Mouse (Mus musculus) 416B (cell line): ENCODE measurements around the gene Pemt.

Experiments
- DNase-seq: peaks from one replicate; pipeline ENCODE4 v3.0.0; 2011; ENCODE audit warnings: low read depth

Pemt gene

GRCm38 (mm10) chr11:60056520-60056919, 10.2 kb upstream of the Pemt start:
- no peak for DNase-seq

DNA sequence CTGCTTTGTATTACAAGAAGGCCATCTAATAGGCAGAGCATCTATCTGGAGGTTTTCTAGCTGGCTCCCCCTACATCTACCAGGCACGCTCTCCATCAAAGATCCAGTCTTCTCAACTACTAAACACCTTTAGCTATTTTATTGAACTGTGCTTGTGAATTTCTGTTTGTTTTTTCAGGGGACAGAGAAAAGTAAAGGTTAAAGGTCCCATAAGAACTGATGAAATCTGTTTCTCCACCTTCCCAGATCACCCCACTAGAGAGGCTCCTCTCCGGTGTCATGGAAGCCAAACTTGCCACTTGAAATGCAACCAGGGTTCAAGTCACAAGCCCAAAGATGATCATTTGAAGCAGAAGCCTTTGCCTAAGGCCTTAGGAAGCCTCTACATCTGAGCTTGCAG, 2.6 kb upstream of the Pemt start:
- DNase-seq: no peak

GRCm38 (mm10) chr11:60045676-60046057, 622 bp downstream of the Pemt start:
- no peak for DNase-seq

- no peak for DNase-seq
These were observed 1.5 kb downstream of the Pemt start for GRCm38 (mm10) chr11:60044777-60045176.

DNA sequence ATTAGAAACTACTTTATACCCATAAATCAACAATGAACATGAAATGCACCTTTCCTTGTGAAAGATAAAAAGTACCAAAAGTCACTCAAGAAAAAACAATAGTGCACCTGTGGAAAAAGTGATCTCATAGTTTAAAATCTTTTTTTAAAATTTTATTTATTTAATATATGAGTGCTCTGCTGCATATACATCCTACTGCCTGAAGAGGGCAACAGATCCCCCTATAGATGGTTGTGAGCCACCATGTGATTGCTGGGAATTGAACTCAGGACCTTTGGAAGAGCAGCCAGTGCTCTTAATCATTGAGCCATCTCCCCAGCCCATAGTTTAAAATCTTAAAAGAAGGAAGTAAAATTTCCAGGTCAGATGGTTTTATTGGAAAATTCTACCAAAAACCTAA, 4.0 kb downstream of the Pemt start:
- DNase-seq: no peak

DNA sequence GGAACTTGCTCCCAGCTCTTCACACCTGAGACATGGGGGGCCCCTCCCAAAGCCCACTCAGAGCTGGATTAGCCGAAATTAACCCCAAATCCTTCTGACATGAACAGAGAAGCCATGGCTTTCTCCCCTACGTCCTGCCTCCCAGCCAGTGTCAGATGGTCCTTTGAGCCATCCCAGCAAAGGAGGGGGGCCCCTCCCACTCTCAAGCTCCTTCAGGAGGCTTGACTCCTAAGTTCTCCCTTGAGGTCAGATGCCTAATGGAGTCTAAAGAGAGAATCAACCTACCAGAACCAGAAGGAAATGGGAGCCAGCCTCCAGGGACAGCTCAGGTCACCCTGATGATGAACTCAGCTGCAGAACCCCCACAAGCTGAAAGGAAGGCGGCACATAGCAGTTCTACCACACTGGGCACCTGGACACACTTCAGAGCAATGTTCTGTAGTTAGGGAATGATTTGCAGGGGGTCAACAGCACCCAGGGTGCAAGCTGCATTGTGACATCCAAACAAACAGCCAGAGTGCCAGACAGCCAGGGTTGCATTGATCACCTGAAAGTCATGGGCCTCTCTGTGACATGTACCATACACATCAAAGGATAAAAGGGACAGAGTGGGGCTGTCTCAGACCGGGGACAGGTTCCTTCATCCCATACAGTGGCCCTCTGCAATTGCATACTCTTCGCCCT, 9.6 kb downstream of the Pemt start:
- no peak for DNase-seq

GRCm38 (mm10) chr11:60034911-60035400, 11.3 kb downstream of the Pemt start:
- no peak for DNase-seq

DNA sequence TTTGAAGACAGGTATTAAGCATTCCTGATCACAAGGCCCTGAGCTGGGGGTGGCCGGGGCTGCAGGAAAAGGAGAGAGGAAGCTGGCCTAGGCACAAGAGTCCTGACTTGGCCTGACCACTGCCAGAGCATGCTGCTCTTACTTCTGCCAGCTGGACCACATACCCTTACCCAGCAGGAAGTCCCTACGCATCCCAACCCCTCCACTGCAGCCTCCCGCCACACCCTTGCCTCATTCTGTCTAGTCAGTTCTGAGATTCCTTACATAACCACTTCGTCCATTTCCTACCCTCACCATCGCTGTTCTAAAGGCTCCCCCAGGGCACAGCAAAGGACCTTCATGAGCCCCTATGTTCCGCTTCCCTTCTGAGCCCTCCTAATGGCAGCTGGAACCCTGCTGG, 12.0 kb downstream of the Pemt start:
- no peak for DNase-seq

DNA sequence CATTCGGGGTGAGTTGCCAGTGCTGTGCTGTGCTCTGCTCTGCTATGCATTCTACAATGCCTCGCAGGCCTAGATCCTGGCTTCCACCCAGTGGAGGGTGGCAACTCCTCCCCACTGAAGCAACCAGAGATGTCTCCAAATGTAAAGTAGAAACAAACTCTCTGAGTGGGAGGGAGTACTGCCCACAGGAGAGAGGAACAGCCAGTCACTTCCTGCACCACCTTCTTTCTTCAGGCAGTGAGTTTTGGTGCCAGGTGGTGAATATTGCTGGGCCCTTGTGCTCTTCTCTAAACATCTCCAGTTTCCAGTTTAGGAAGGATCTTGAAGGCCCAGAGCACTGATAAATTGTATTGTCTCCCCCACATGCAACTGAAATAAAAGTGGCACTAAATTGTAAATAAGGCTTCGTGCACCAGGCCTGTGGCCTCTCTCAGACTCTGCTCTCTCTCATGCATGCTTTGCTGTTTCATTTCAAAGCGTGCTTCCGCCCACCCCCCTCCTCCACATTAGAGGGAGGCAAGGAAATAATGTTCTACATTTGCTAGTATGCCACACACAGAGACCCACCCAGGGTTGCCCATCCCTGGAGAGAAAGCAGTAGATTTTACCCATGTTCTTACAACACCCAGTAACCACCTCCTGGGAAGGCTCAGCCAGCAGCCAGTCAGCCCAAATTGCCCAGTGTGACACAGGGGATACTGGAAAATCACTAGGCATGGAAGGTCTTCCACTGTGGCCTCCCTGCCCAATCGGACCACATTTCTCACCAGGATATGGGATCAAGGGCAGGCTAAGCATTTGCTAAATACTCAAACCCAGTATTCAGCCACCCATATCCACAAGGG, 13.5 kb downstream of the Pemt start:
- DNase-seq: peak; percentile 39

- DNase-seq: no peak
These were observed 15.4 kb downstream of the Pemt start for GRCm38 (mm10) chr11:60030747-60031331.

- DNase-seq: no peak
These were observed 16.3 kb downstream of the Pemt start for GRCm38 (mm10) chr11:60029976-60030375.

- DNase-seq: no peak
These were observed 18.1 kb downstream of the Pemt start for GRCm38 (mm10) chr11:60027913-60028875.

GRCm38 (mm10) chr11:60027272-60027671, 19.0 kb downstream of the Pemt start:
- peak; percentile 78 for DNase-seq

DNA sequence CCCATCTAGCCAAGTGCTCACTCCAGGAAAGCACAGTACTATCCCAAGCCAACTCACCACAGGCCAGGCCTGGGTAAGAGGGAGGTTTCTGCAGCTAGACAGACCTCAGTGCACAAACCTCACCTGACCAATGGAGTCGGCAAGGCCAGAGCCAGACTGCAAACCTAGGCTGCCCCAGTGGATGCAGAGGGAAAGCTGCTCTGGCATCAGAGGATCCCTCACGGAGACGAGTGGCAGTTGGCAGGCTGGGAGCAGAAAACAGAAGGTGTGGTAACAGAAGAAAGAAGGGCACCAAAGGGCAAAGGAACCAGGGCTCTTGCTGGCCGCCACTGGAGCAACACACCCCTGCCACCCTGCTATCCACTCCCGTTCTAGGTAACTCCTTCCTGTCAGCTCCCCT, 20.1 kb downstream of the Pemt start:
- DNase-seq: no peak

GRCm38 (mm10) chr11:60021201-60021600, 25.1 kb downstream of the Pemt start:
- no peak for DNase-seq

GRCm38 (mm10) chr11:60016726-60017125, 29.6 kb downstream of the Pemt start:
- no peak for DNase-seq

- no peak for DNase-seq
These were observed 34.8 kb downstream of the Pemt start for GRCm38 (mm10) chr11:60011516-60011915.

DNA sequence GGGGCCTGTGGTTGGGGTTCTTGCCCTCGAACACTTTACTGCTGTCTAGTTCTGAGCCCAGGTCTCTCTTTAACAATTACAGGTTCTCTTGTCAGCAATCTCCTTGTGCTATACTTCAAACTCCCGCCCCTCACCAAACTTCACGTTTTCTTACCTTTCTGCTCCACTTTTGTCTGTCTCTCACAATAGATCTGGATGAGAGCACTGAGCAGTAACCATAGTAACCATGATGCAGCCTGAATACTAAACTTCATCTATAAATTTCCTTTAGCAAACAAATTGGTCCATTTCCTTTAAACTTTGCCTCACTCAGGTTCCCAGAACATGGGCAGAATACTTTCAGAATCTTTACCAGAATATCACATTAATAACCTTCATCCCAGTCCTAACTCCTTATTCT, 36.8 kb downstream of the Pemt start:
- no peak for DNase-seq

- no peak for DNase-seq
These were observed 40.4 kb downstream of the Pemt start for GRCm38 (mm10) chr11:60005866-60006265.

GRCm38 (mm10) chr11:60004716-60005115, 41.6 kb downstream of the Pemt start:
- no peak for DNase-seq

- peak; percentile 10 for DNase-seq
These were observed 42.5 kb downstream of the Pemt start for GRCm38 (mm10) chr11:60003811-60004210.
